Mouse (Mus musculus): ENCODE measurements around the gene Dse. TPM values are rescaled to one million over a fixed set of nuclear protein-coding genes. Genes with fewer than 3 reads are reported as not detected.

Gene Dse
- 7.7 TPM for polyA plus RNA-seq (2014; fragmentation: Illumina TruSeq; extraction: RNeasy Lipid Tissue Mini Kit (QIAGEN cat#74804); ENCODE audit: low read depth, low replicate concordance)

GRCm38 (mm10) chr10:34207503-34207850 lies at the start of gene Dse:
TSS of gene Dse (minus strand) at chr10:34207715.

GRCm38 (mm10) chr10:34127392-34128378 lies 79.8 kb downstream of the Dse start, which contains the start of gene Calhm6:
TSS of gene Calhm6 (minus strand) at chr10:34127984.

Other genes with a start within 250 kb of the Dse start
- gene Rwdd1, start 188.1 kb downstream of the Dse start, polyA plus RNA-seq (2014; fragmentation: Illumina TruSeq; extraction: RNeasy Lipid Tissue Mini Kit (QIAGEN cat#74804); ENCODE audit: low read depth, low replicate concordance): 181 TPM
- gene Trappc3l, start 170.1 kb downstream of the Dse start, polyA plus RNA-seq (2014; fragmentation: Illumina TruSeq; extraction: RNeasy Lipid Tissue Mini Kit (QIAGEN cat#74804); ENCODE audit: low read depth, low replicate concordance): not detected
- not detected for gene Calhm4, start 163.4 kb downstream of the Dse start, polyA plus RNA-seq (2014; fragmentation: Illumina TruSeq; extraction: RNeasy Lipid Tissue Mini Kit (QIAGEN cat#74804); ENCODE audit: low read depth, low replicate concordance)
- 1.1 TPM for gene Calhm5, start 111.2 kb downstream of the Dse start, polyA plus RNA-seq (2014; fragmentation: Illumina TruSeq; extraction: RNeasy Lipid Tissue Mini Kit (QIAGEN cat#74804); ENCODE audit: low read depth, low replicate concordance)
- 0.44 TPM for gene Calhm6, start 79.7 kb downstream of the Dse start, polyA plus RNA-seq (2014; fragmentation: Illumina TruSeq; extraction: RNeasy Lipid Tissue Mini Kit (QIAGEN cat#74804); ENCODE audit: low read depth, low replicate concordance)
- gene Tspyl1, start 74.5 kb upstream of the Dse start, polyA plus RNA-seq (2014; fragmentation: Illumina TruSeq; extraction: RNeasy Lipid Tissue Mini Kit (QIAGEN cat#74804); ENCODE audit: low read depth, low replicate concordance): 66.0 TPM
- gene Tspyl4, start 89.7 kb upstream of the Dse start, polyA plus RNA-seq (2014; fragmentation: Illumina TruSeq; extraction: RNeasy Lipid Tissue Mini Kit (QIAGEN cat#74804); ENCODE audit: low read depth, low replicate concordance): 35.5 TPM
- gene Col10a1, start 182.3 kb upstream of the Dse start, polyA plus RNA-seq (2014; fragmentation: Illumina TruSeq; extraction: RNeasy Lipid Tissue Mini Kit (QIAGEN cat#74804); ENCODE audit: low read depth, low replicate concordance): not detected
- 91.0 TPM for gene Nt5dc1, start 210.8 kb upstream of the Dse start, polyA plus RNA-seq (2014; fragmentation: Illumina TruSeq; extraction: RNeasy Lipid Tissue Mini Kit (QIAGEN cat#74804); ENCODE audit: low read depth, low replicate concordance)